Mouse (Mus musculus) lung, embryonic 14.5 days (tissue): Measurements from ENCODE around the gene Cyp4v3. TPM values are rescaled to one million over a fixed set of nuclear protein-coding genes. Genes with fewer than 3 reads are reported as not detected.

ENCODE experiments used
- ATAC-seq: fragments of 200-750 bp; cut with Nextera tagmentation; 2 replicates; pipeline ENCODE4 v1.8.0; 2017; ENCODE audit warnings: mild to moderate bottlenecking, moderate TSS enrichment, moderate library complexity; ENCODE audit not compliant: insufficient read depth
- DNase-seq: peaks from one replicate; pipeline ENCODE4 v3.0.0-alpha.2; 2015
- H3K27ac ChIP-seq: fragments of 300-500 bp; sonication (generic); 2 replicates; pipeline ENCODE4 v1.5.1; 2014; ENCODE audit warnings: low read depth, mild to moderate bottlenecking, moderate library complexity
- H3K27me3 ChIP-seq: fragments of 300-500 bp; sonication (generic); 2 replicates; pipeline ENCODE4 v1.6.1; 2014; ENCODE audit warnings: low read length, control low read depth; ENCODE audit not compliant: insufficient read depth
- H3K36me3 ChIP-seq: fragments of 300-500 bp; sonication (generic); 2 replicates; pipeline ENCODE4 v1.6.1; 2014; ENCODE audit warnings: control low read depth; ENCODE audit not compliant: insufficient read depth
- H3K4me1 ChIP-seq: fragments of 300-500 bp; sonication (generic); 2 replicates; pipeline ENCODE4 v1.6.1; 2014; ENCODE audit warnings: antibody characterized with exemption, control low read depth; ENCODE audit not compliant: insufficient read depth
- H3K4me2 ChIP-seq: fragments of 300-500 bp; sonication (generic); 2 replicates; pipeline ENCODE4 v1.6.1; 2014; ENCODE audit warnings: mild to moderate bottlenecking
- H3K4me3 ChIP-seq: fragments of 300-500 bp; sonication (generic); 2 replicates; pipeline ENCODE4 v1.5.1; 2014; ENCODE audit warnings: low read depth, low read length
- H3K9ac ChIP-seq: fragments of 300-500 bp; sonication (generic); 2 replicates; pipeline ENCODE4 v1.6.1; 2014
- H3K9me3 ChIP-seq: fragments of 300-500 bp; sonication (generic); 2 replicates; pipeline ENCODE4 v1.6.1; 2016; ENCODE audit warnings: low read depth, low read length, control low read depth
- CTCF ChIP-seq: IDR thresholded peaks from 2 replicates; pipeline ENCODE4 v1.5.1; 2016; ENCODE audit warnings: antibody characterized with exemption, low read depth
- whole genome bisulfite sequencing: fragments of 180-500 bp; shearing (Covaris S2); extraction: QIAGEN DNeasy Blood & Tissue Kit; methylation state at CpG from one replicate; pipeline ENCODE4 v1.1.7; 2014; 5-methylcytosine and 5-hydroxymethylcytosine counted together
- polyA plus RNA-seq: library from polyadenylated mRNA; unstranded; fragments of >200 nt; fragmentation: Nextera tagmentation; extraction: Ambion mirVana; gene quantifications from 2 replicates; pipeline ENCODE4 v1.2.1, GENCODE M21; 2014

The Cyp4v3 gene
- polyA plus RNA-seq, 1 experiment from 2014 or later = 0.75 TPM

- no peak for ATAC-seq
- Histone ChIP-seq H3K9ac (no peak overlapping the region), H3K27me3 (no peaks in the 10 kb centered on the region), H3K4me2 (no peak overlapping the region), H3K27ac (no peak overlapping the region), H3K9me3 (no peaks in the 10 kb centered on the region), H3K36me3 (no peaks in the 10 kb centered on the region), H3K4me3 (no peak overlapping the region), H3K4me1 (0 out of 2 replicates have a peak, but pooled peaks cover 3% of the 10 kb centered on the region)
- WGBS = 39% methylated on average over 1 of the region's 1 CpGs
- DNase-seq = no peak
- TF ChIP-seq CTCF = no peak
Observed at GRCm38 (mm10) chr8:45320930-45321329, 12.1 kb downstream of the Cyp4v3 start.

- Histone ChIP-seq H3K4me1 (no peaks in the 10 kb centered on the region), H3K9ac (no peak overlapping the region), H3K4me2 (no peak overlapping the region), H3K4me3 (no peak overlapping the region), H3K36me3 (no peaks in the 10 kb centered on the region), H3K27me3 (no peaks in the 10 kb centered on the region), H3K27ac (no peak overlapping the region), H3K9me3 (no peaks in the 10 kb centered on the region)
- DNase-seq = no peak
- 58% methylated on average over 4 of the region's 4 CpGs for WGBS
- ATAC-seq = no peak
- no peak for TF ChIP-seq CTCF
Observed at GRCm38 (mm10) chr8:45310967-45311366, 22.0 kb downstream of the Cyp4v3 start.

GRCm38 (mm10) chr8:45308366-45308765 is 24.6 kb downstream of the Cyp4v3 start, which contains the start of gene Gm45753:
Gm45753 (minus strand) TSS chr8:45308466.
- Histone ChIP-seq H3K36me3 (no peaks in the 10 kb centered on the region), H3K27ac (no peak within 1 kb of the TSS), H3K4me3 (no peak within 1 kb of the TSS), H3K9me3 (no peaks in the 10 kb centered on the region), H3K9ac (no peak within 1 kb of the TSS), H3K4me2 (no peak within 1 kb of the TSS), H3K27me3 (no peaks in the 10 kb centered on the region), H3K4me1 (no peaks in the 10 kb centered on the region)
- DNase-seq (peak; percentile 19), ATAC-seq (no peak; the same call in 1 of the 2 replicates)
- no peak for TF ChIP-seq CTCF
- WGBS = 55% methylated on average over 13 of the region's 13 CpGs

- Histone ChIP-seq H3K27me3 (no peaks in the 10 kb centered on the region), H3K4me1 (no peaks in the 10 kb centered on the region), H3K27ac (no peak overlapping the region), H3K4me2 (no peak overlapping the region), H3K9ac (no peak overlapping the region), H3K36me3 (no peaks in the 10 kb centered on the region), H3K9me3 (no peaks in the 10 kb centered on the region), H3K4me3 (no peak overlapping the region)
- DNase-seq (no peak), ATAC-seq (no peak)
- TF ChIP-seq CTCF = no peak
- 82% methylated on average over 1 of the region's 1 CpGs for WGBS
Observed at GRCm38 (mm10) chr8:45305479-45305878, 27.5 kb downstream of the Cyp4v3 start.

GRCm38 (mm10) chr8:45304354-45304753 is 28.7 kb downstream of the Cyp4v3 start:
- no peak overlapping the region for H3K4me2 ChIP-seq
- no peak overlapping the region for H3K27ac ChIP-seq
- TF ChIP-seq CTCF = no peak
- no peak for ATAC-seq
- no peaks in the 10 kb centered on the region for H3K27me3 ChIP-seq
- no peak overlapping the region for H3K4me3 ChIP-seq
- no peaks in the 10 kb centered on the region for H3K9me3 ChIP-seq
- H3K4me1 ChIP-seq = no peaks in the 10 kb centered on the region
- DNase-seq = no peak
- no peaks in the 10 kb centered on the region for H3K36me3 ChIP-seq
- no peak overlapping the region for H3K9ac ChIP-seq
- 87% methylated on average over 3 of the region's 3 CpGs for WGBS

- H3K36me3 ChIP-seq = no peaks in the 10 kb centered on the region
- no peak overlapping the region for H3K27ac ChIP-seq
- H3K4me1 ChIP-seq = no peaks in the 10 kb centered on the region
- no peak overlapping the region for H3K4me3 ChIP-seq
- no peak overlapping the region for H3K4me2 ChIP-seq
- no peak overlapping the region for H3K9ac ChIP-seq
- TF ChIP-seq CTCF = no peak
- no peaks in the 10 kb centered on the region for H3K27me3 ChIP-seq
- 84% methylated on average over 8 of the region's 8 CpGs for WGBS
- DNase-seq (no peak), ATAC-seq (no peak)
- H3K9me3 ChIP-seq = no peaks in the 10 kb centered on the region
Observed at GRCm38 (mm10) chr8:45302390-45302789, 30.6 kb downstream of the Cyp4v3 start.

GRCm38 (mm10) chr8:45295276-45295675 is 37.7 kb downstream of the Cyp4v3 start:
- DNase-seq = no peak
- Histone ChIP-seq H3K4me2 (no peak overlapping the region), H3K27ac (no peak overlapping the region), H3K9me3 (no peaks in the 10 kb centered on the region), H3K9ac (no peak overlapping the region), H3K4me1 (no peaks in the 10 kb centered on the region), H3K4me3 (no peak overlapping the region), H3K36me3 (no peaks in the 10 kb centered on the region), H3K27me3 (no peaks in the 10 kb centered on the region)
- no peak for ATAC-seq
- no peak for TF ChIP-seq CTCF
- WGBS = 84% methylated on average over 6 of the region's 6 CpGs

GRCm38 (mm10) chr8:45294687-45295086 is 38.3 kb downstream of the Cyp4v3 start, which contains the start of gene Klkb1:
Klkb1 (minus strand) TSS chr8:45294859.
- 80% methylated on average over 7 of the region's 7 CpGs for WGBS
- no peak within 1 kb of the TSS for H3K27ac ChIP-seq
- no peak for TF ChIP-seq CTCF
- H3K4me3 ChIP-seq = no peak within 1 kb of the TSS
- ATAC-seq (no peak), DNase-seq (no peak)
- no peaks in the 10 kb centered on the region for H3K4me1 ChIP-seq
- H3K9ac ChIP-seq = no peak within 1 kb of the TSS
- no peaks in the 10 kb centered on the region for H3K9me3 ChIP-seq
- H3K36me3 ChIP-seq = no peaks in the 10 kb centered on the region
- H3K27me3 ChIP-seq = no peaks in the 10 kb centered on the region
- H3K4me2 ChIP-seq = no peak within 1 kb of the TSS
